Mouse (Mus musculus) CH12.LX (cell line): ENCODE results near the gene Tle2. TPM values are rescaled to one million over a fixed set of nuclear protein-coding genes. Genes with fewer than 3 reads are reported as not detected.

Source experiments
- DNase-seq: peaks from one replicate; pipeline ENCODE4 v3.0.0-alpha.2; 2013; ENCODE audit errors: extremely low read depth
- H3K27ac ChIP-seq: 2 replicates; pipeline ENCODE4 v1.5.1; 2012; ENCODE audit warnings: low read depth, mild to moderate bottlenecking, control low read depth, moderate library complexity; ENCODE audit not compliant: insufficient read depth
- H3K27me3 ChIP-seq: replicated peaks from 2 replicates; pipeline ENCODE3; 2012; ENCODE audit warnings: inconsistent platforms
- H3K36me3 ChIP-seq, 2 experiments: replicated peaks in 1 of 2; 2 replicates each; pipeline versions ENCODE3 to v1.6.1; 2012; ENCODE audit warnings: inconsistent platforms in 1 of 2, low read length in 1 of 2, mild to moderate bottlenecking in 1 of 2, mixed read lengths in 1 of 2, moderate library complexity in 1 of 2; ENCODE audit not compliant: control insufficient read depth in 1 of 2, insufficient read depth in 1 of 2
- H3K4me1 ChIP-seq, 2 experiments: 2 replicates each; pipeline ENCODE4 v1.6.1; 2012; ENCODE audit warnings: inconsistent platforms in 1 of 2, moderate library complexity in 1 of 2; ENCODE audit not compliant: insufficient read depth in 2 of 2, control insufficient read depth in 1 of 2
- H3K4me2 ChIP-seq: 2 replicates; pipeline ENCODE4 v1.6.1; 2012; ENCODE audit warnings: low read depth, mild to moderate bottlenecking, control low read depth; ENCODE audit not compliant: poor library complexity, insufficient read depth, severe bottlenecking
- H3K4me3 ChIP-seq, 3 experiments: fragments of 150-350 bp in 1 of 3; sonication (generic) in 1 of 3; replicated peaks in 1 of 3; 2 replicates each; pipeline versions ENCODE3 to v1.5.1; 2011 to 2012; ENCODE audit warnings: low read depth in 2 of 3, low read length in 2 of 3, mild to moderate bottlenecking in 2 of 3, moderate library complexity in 2 of 3, control low read depth in 1 of 3, improper control_type of control experiment in 1 of 3, inconsistent platforms in 1 of 3, mixed read lengths in 1 of 3; ENCODE audit not compliant: poor library complexity in 1 of 3
- H3K79me2 ChIP-seq: replicated peaks from 2 replicates; pipeline ENCODE4 v1.6.1; 2012; ENCODE audit warnings: mild to moderate bottlenecking, moderate library complexity; ENCODE audit not compliant: control insufficient read depth, poor library complexity, insufficient read depth, severe bottlenecking; ENCODE audit errors: extremely low read depth
- H3K9ac ChIP-seq: 2 replicates; pipeline ENCODE4 v1.6.1; 2012; ENCODE audit warnings: low read depth, mild to moderate bottlenecking, control low read depth, moderate library complexity; ENCODE audit not compliant: insufficient read depth
- H3K9me3 ChIP-seq: replicated peaks from 2 replicates; pipeline ENCODE3; 2012; ENCODE audit warnings: low read length, inconsistent platforms, mixed read lengths
- BHLHE40 ChIP-seq: IDR thresholded peaks from 2 replicates; pipeline ENCODE4 v1.6.1; 2011; ENCODE audit warnings: mild to moderate bottlenecking, low read depth, low read length, improper control_type of control experiment
- CHD1 ChIP-seq: IDR thresholded peaks from 2 replicates; pipeline ENCODE4 v1.6.1; 2012; ENCODE audit warnings: low read depth, low read length, improper control_type of control experiment, inconsistent platforms
- CHD2 ChIP-seq: IDR thresholded peaks from 2 replicates; pipeline ENCODE4 v1.6.1; 2011; ENCODE audit warnings: low read length, improper control_type of control experiment
- CTCF ChIP-seq, 2 experiments: IDR thresholded peaks in 1 of 2; conservative IDR thresholded peaks in 1 of 2; 2 replicates each; pipeline ENCODE4 v1.5.1; 2011 to 2012; ENCODE audit warnings: low read depth in 2 of 2, low read length in 2 of 2, improper control_type of control experiment in 1 of 2, inconsistent platforms in 1 of 2, mild to moderate bottlenecking in 1 of 2, moderate library complexity in 1 of 2
- E2F4 ChIP-seq: IDR thresholded peaks from 2 replicates; pipeline ENCODE4 v1.6.1; 2011; ENCODE audit warnings: low read depth, low read length, improper control_type of control experiment; ENCODE audit not compliant: insufficient replicate concordance
- ETS1 ChIP-seq: conservative IDR thresholded peaks from 2 replicates; pipeline ENCODE4 v1.6.1; 2012; ENCODE audit warnings: low read depth, mild to moderate bottlenecking, inconsistent platforms, low read length, improper control_type of control experiment, moderate library complexity
- GABPA ChIP-seq: IDR thresholded peaks from 2 replicates; pipeline ENCODE4 v1.6.1; 2012; ENCODE audit warnings: low read depth, low read length, improper control_type of control experiment, inconsistent platforms; ENCODE audit not compliant: insufficient replicate concordance
- HCFC1 ChIP-seq: IDR thresholded peaks from 2 replicates; pipeline ENCODE4 v1.6.1; 2012; ENCODE audit warnings: low read depth, mild to moderate bottlenecking, inconsistent platforms, low read length, improper control_type of control experiment
- IRF4 ChIP-seq: IDR thresholded peaks from 2 replicates; pipeline ENCODE4 v1.6.1; 2014; ENCODE audit warnings: low read depth, mild to moderate bottlenecking, inconsistent platforms, low read length, improper control_type of control experiment
- JUN ChIP-seq: IDR thresholded peaks from 2 replicates; pipeline ENCODE4 v1.6.1; 2011; ENCODE audit warnings: low read depth, mild to moderate bottlenecking, low read length, improper control_type of control experiment, moderate library complexity; ENCODE audit not compliant: insufficient read depth
- JUND ChIP-seq: conservative IDR thresholded peaks from 2 replicates; pipeline ENCODE4 v1.6.1; 2011; ENCODE audit warnings: low read depth, low read length, improper control_type of control experiment
- KAT2A ChIP-seq: IDR thresholded peaks from 2 replicates; pipeline ENCODE4 v1.6.1; 2012; ENCODE audit warnings: low read length, improper control_type of control experiment, inconsistent platforms; ENCODE audit not compliant: insufficient replicate concordance
- MAFK ChIP-seq: IDR thresholded peaks from 2 replicates; pipeline ENCODE4 v1.6.1; 2011; ENCODE audit warnings: low read length, improper control_type of control experiment; ENCODE audit not compliant: insufficient replicate concordance
- MAX ChIP-seq: IDR thresholded peaks from 2 replicates; pipeline ENCODE4 v1.6.1; 2011; ENCODE audit warnings: low read length, improper control_type of control experiment
- MEF2A ChIP-seq: IDR thresholded peaks from 2 replicates; pipeline ENCODE4 v1.6.1; 2014; ENCODE audit warnings: low read depth, mild to moderate bottlenecking, inconsistent platforms, low read length, improper control_type of control experiment, borderline replicate concordance
- MXI1 ChIP-seq: IDR thresholded peaks from 2 replicates; pipeline ENCODE4 v1.6.1; 2011; ENCODE audit warnings: mild to moderate bottlenecking, low read depth, low read length, improper control_type of control experiment
- MYC ChIP-seq: IDR thresholded peaks from 2 replicates; pipeline ENCODE4 v1.6.1; 2011; ENCODE audit warnings: low read depth, mild to moderate bottlenecking, improper control_type of control experiment, low read length
- NELFE ChIP-seq: IDR thresholded peaks from 2 replicates; pipeline ENCODE4 v1.6.1; 2011; ENCODE audit warnings: low read depth, low read length, improper control_type of control experiment
- NRF1 ChIP-seq: IDR thresholded peaks from 2 replicates; pipeline ENCODE4 v1.6.1; 2014; ENCODE audit warnings: low read depth, mild to moderate bottlenecking, inconsistent platforms, low read length, improper control_type of control experiment, moderate library complexity
- POLR2A ChIP-seq: IDR thresholded peaks from 2 replicates; pipeline ENCODE4 v1.6.1; 2011; ENCODE audit warnings: low read depth, mild to moderate bottlenecking, improper control_type of control experiment, low read length
- POLR2AphosphoS2 ChIP-seq: IDR thresholded peaks from 2 replicates; pipeline ENCODE4 v1.6.1; 2011; ENCODE audit warnings: low read depth, low read length, improper control_type of control experiment
- RAD21 ChIP-seq: IDR thresholded peaks from 2 replicates; pipeline ENCODE4 v1.6.1; 2011; ENCODE audit warnings: low read depth, mild to moderate bottlenecking, low read length, improper control_type of control experiment, moderate library complexity
- RCOR1 ChIP-seq: conservative IDR thresholded peaks from 2 replicates; pipeline ENCODE4 v1.6.1; 2012; ENCODE audit warnings: low read depth, mild to moderate bottlenecking, inconsistent platforms, low read length, improper control_type of control experiment
- SIN3A ChIP-seq: IDR thresholded peaks from 2 replicates; pipeline ENCODE4 v1.6.1; 2012; ENCODE audit warnings: low read length, improper control_type of control experiment, inconsistent platforms
- SMC3 ChIP-seq: IDR thresholded peaks from 2 replicates; pipeline ENCODE4 v1.6.1; 2011; ENCODE audit warnings: low read depth, low read length, improper control_type of control experiment
- TBP ChIP-seq: conservative IDR thresholded peaks from 2 replicates; pipeline ENCODE4 v1.6.1; 2011; ENCODE audit warnings: low read depth, low read length, improper control_type of control experiment
- TCF12 ChIP-seq: IDR thresholded peaks from 2 replicates; pipeline ENCODE4 v1.6.1; 2014; ENCODE audit warnings: low read depth, mild to moderate bottlenecking, inconsistent platforms, low read length, improper control_type of control experiment
- UBTF ChIP-seq: IDR thresholded peaks from 2 replicates; pipeline ENCODE4 v1.6.1; 2012; ENCODE audit warnings: low read depth, mild to moderate bottlenecking, inconsistent platforms, low read length, improper control_type of control experiment, moderate library complexity
- USF1 ChIP-seq: IDR thresholded peaks from 2 replicates; pipeline ENCODE4 v1.6.1; 2014; ENCODE audit warnings: low read depth, mild to moderate bottlenecking, inconsistent platforms, low read length, improper control_type of control experiment
- ZC3H11A ChIP-seq: IDR thresholded peaks from 2 replicates; pipeline ENCODE4 v1.6.1; 2012; ENCODE audit warnings: low read depth, mild to moderate bottlenecking, inconsistent platforms, low read length, improper control_type of control experiment
- ZKSCAN1 ChIP-seq: IDR thresholded peaks from 2 replicates; pipeline ENCODE4 v1.6.1; 2012; ENCODE audit warnings: low read depth, inconsistent platforms, low read length, improper control_type of control experiment, borderline replicate concordance
- ZMIZ1 ChIP-seq: IDR thresholded peaks from 2 replicates; pipeline ENCODE4 v1.6.1; 2012; ENCODE audit warnings: low read depth, mild to moderate bottlenecking, inconsistent platforms, low read length, improper control_type of control experiment
- ZNF384 ChIP-seq: IDR thresholded peaks from 2 replicates; pipeline ENCODE4 v1.6.1; 2012; ENCODE audit warnings: low read depth, low read length, improper control_type of control experiment, inconsistent platforms
- dilution Hi-C: fragments of 300-500 bp; cut with MboI; formaldehyde crosslinking; loops from 2 replicates; pipeline ENCODE4 v1.14.3; 2020; ENCODE audit warnings: low sequenced_read_pairs; ENCODE audit not compliant: extremely low pct_unique_long_range_greater_than_20kb, extremely low pct_ligation_motif_present
- in situ Hi-C: fragments of 300-500 bp; cut with MboI; formaldehyde crosslinking; loops from 3 replicates; pipeline ENCODE4 v1.14.3; 2019; ENCODE audit warnings: low sequenced_read_pairs, low pct_ligation_motif_present, low pct_unique_long_range_greater_than_20kb, mixed read lengths
- polyA plus RNA-seq: library from polyadenylated mRNA; unstranded; fragments of >175 nt; gene quantifications from 2 replicates; pipeline ENCODE4 v1.2.1, GENCODE M21; 2012; ENCODE audit warnings: low read depth; ENCODE audit not compliant: insufficient read length
- total RNA-seq, 2 experiments: library from RNA; depleted of rRNA; stranded (reverse); fragments of 300-350 nt in 1 of 2; fragments of >200 nt in 1 of 2; gene quantifications; 2 replicates each; pipeline ENCODE4 v1.2.3; 2012 to 2014

Tle2 gene
- total and polyA plus RNA-seq, 3 experiments, result 0.29 to 0.30 TPM; not detected in 1

DNA sequence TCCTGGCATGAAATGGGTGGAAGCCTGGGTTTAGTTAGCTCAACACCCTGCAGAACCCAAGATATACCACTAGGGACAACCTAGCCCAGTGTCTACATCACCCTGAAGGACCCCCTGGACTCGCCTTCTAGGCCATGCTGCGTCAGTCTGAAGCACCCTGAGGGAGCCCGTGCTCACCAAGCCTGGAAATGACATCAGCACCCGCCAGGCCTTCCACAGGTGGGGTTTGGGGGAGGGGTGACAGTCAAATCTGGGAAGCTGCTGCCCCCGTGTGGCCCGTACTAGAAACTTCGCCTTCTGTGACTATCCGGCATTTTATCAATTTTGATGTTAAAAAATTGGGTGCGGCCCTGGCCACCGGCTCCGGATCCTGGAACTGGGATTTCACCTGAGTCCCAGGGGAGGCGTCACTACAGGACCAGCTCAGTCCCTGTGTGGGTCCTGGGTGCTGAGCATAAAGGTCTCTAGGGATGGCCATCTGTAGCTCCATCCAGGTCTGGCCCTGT lies 22.7 kb upstream of the Tle2 start (continued):
- TF ChIP-seq NELFE (no peak), MEF2A (peak; percentile 87), MXI1 (peak; percentile 65; the same call in 1 of the 2 replicates), MYC (peak; percentile 90), IRF4 (peak; percentile 83), UBTF (no peak), ETS1 (peak; percentile 91), CTCF (conservative IDR thresholded peaks at IDR 0.05 in 1 of 2, IDR thresholded peaks at IDR 0.05 in 1 of 2; ENCODE audit: low read depth in 2 of 2, low read length in 2 of 2) (peak; percentile 51 to 95; a peak in 3 of 4 replicates), ZMIZ1 (no peak), USF1 (no peak), ZNF384 (peak; percentile 23; the same call in 1 of the 2 replicates), TCF12 (peak; percentile 98), POLR2A (peak; percentile 66), RCOR1 (peak; percentile 62; the same call in 1 of the 2 replicates), POLR2AphosphoS2 (no peak)

GRCm38 (mm10) chr10:81553232-81553631 lies 21.1 kb upstream of the Tle2 start:
- in situ Hi-C loops, result no loop called here
- Histone ChIP-seq H3K4me1 (peaks cover 8 to 50% of the 10 kb centered on the region in 2 experiments), H3K9ac (no peak overlapping the region), H3K4me3 (no peak overlapping the region), H3K27me3 (peaks cover 17% of the 10 kb centered on the region), H3K27ac (peak overlapping the region; percentile 36; the same call in 1 of the 2 replicates), H3K79me2 (no peaks in the 10 kb centered on the region), H3K9me3 (peaks cover 5% of the 10 kb centered on the region), H3K4me2 (no peak overlapping the region), H3K36me3 (no peaks in the 10 kb centered on the region)
- TF ChIP-seq ETS1 (no peak), MAX (no peak), ZKSCAN1 (no peak), NRF1 (no peak), USF1 (no peak), CHD1 (no peak), HCFC1 (no peak), JUN (no peak), POLR2AphosphoS2 (no peak), CHD2 (no peak), KAT2A (no peak), ZC3H11A (no peak), MXI1 (no peak), POLR2A (no peak), GABPA (no peak), RAD21 (peak; percentile 52), MAFK (no peak), RCOR1 (no peak), E2F4 (no peak), JUND (no peak), SMC3 (peak; percentile 33), NELFE (no peak), UBTF (no peak), MYC (no peak), ZMIZ1 (no peak), BHLHE40 (no peak), TCF12 (no peak), TBP (no peak), CTCF (conservative IDR thresholded peaks at IDR 0.05 in 1 of 2, IDR thresholded peaks at IDR 0.05 in 1 of 2; ENCODE audit: low read depth in 2 of 2, low read length in 2 of 2) (peak; percentile 66 to 86), IRF4 (no peak), ZNF384 (peak; percentile 44; the same call in 1 of the 2 replicates), MEF2A (no peak), SIN3A (no peak)
- dilution Hi-C loops, result no loop called here
- peak; percentile 62 for DNase-seq
